Mouse (Mus musculus) mouse trophoblast stem cell (cell line): ENCODE data around the gene Sec16a.

Experiments used
- in situ Hi-C, 2 experiments: fragments of 300-500 bp; cut with MseI, MboI; formaldehyde crosslinking; loops; 2 replicates in 1 of 2; 3 replicates in 1 of 2; pipeline ENCODE4 v1.15.1; 2025

Sec16a gene

DNA sequence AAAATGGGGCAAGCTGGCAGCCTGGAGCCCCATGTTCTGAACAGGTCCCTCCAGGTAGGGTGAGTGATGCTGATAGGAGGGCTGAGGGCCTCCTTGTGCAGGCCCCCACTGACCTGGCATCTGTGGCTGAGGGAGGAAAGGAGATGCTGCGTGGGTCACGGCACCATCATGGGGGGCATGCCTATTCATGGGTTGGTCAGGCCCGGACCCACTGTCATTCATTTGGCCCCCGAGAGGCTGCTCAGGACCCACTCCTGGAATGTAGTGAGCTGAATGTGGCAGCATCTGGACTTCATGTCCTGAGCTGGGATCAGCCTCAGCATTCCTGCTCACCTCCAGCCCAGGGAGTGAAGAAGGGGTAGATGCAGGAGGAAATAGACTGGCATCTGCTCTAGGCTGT is 3.8 kb downstream of the Sec16a start:
- in situ Hi-C loops = no loop called here

DNA sequence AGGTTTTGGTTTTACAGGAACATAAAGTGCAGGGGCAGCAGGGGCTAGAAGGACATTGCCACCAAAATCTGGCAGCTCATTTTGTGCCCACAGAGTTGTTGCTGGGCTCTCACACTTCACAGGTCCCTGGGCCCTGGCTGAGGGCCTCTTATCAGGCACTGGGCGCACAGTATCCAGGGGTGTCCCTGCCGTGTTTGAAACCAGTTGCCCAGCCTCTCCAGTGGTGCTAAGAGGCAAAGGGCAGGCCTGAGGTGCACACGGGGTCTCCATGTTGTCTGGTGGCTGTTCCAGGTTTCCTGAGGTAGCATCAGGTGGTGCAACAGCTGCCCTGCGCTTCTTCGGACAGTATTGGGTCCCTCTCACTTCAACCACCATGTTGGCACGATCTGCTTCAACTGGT is 5.3 kb downstream of the Sec16a start:
- in situ Hi-C loops = no loop called here

DNA sequence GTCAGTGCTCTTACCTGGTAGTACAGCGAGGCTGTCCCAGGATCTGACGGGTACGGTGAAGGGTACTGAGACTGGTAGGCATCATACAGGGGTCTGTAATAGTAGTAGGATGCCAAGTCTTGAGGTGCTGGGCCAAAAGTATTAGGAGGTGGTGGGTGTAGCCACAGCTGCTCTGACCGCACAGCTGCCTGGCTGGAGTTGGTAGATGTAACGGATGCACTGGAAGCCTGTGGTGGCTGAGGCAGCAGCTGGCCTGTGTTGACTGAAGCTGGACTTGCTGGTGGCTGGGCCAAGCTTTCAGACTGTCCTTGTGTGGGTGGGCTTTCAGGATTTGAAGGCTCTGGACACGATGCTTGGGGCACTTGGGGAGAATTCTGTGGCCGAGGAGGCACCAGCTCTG is 6.6 kb downstream of the Sec16a start:
- in situ Hi-C loops = no loop called here

DNA sequence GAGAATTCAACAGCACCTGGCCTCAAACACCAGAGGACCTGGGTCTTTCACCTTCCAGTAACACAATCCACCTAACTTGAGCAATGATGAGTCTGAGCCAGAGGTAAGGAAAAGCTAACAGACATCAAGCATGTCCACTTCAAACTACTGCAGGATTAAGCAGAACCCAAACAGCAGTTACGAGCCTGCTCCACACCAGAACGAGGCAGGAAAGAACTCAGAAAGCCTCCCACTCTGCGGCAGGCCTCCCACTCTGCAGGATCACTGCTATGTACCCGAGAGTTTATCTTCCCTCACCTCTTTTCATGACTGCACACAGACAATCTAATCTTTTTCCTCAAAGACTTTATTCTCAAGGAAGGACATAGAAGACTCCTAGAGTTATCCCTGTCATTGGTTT is 7.8 kb downstream of the Sec16a start:
- in situ Hi-C loops = no loop called here

DNA sequence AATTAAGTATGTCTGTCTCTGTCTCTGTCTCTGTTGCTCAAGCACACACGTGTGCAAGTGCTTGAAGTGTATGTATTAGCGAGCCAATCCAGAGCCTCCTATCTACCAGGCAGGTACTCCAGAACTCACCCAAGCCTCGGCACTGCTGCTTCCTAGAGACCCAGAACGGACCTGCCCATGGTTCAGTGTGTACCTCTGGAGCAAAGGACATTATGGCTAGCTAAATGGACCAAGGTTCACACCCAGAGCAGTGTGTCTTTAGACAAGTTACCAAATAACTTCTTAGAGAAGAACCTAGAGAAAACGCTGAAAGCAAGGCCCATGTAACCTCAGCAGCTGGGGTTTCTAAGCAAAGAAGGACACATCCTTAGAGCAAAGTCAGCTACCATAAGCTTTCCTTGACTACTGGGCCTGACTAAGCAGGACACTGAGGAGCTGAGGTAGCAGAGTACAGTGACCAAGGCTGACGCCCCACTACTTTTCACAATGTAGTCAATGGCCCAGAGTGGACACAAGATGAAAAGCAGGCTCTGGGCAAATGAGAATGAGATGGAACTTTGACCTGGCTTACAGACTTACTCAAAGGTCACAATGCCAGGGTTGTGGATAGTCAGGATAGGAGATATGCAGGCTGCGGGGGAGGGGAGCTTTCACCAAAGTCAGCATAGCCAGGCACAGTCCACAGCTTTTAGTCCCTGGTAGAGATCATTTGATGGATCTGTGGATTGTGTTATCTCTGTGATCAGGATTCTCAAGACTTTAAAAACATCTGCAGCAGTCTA is 10.0 kb downstream of the Sec16a start:
- in situ Hi-C loops = no loop called here

DNA sequence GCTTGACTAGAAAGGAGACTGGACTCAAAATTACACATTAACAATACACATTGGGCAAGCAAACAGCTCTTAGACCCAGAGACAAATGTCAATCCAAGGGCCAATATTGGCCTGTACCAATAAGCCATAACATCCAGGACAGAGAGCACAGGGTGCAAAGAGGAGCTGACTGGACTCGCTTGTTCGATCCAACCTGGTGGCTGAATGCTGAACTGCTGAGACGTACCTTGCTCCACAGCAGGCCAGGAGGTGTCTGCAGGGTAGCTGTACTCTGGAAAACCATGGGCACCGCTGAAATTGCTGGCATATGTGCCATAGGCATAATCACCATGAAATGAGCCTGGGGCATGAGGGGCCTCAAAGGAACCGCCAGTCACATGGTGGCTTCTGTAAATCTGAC is 15.2 kb downstream of the Sec16a start:
- in situ Hi-C loops = no loop called here

DNA sequence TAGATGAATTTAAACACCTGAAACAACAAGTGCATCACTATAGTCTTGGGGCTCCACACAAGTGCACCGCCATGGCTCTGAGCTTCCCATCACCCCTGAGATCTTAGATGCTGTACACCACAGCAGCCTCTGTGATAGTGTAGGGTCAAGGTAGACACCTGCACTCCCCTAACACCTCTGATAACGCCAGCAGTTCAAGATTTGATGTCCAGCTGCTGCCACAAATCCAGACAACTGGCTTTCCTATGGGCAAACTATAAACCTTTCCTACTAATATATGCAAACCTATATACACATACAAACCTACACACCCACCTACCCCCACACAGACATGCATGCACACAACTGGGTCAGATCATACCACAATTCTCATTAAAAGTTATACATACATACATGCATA is 20.5 kb downstream of the Sec16a start:
- in situ Hi-C loops = no loop called here

DNA sequence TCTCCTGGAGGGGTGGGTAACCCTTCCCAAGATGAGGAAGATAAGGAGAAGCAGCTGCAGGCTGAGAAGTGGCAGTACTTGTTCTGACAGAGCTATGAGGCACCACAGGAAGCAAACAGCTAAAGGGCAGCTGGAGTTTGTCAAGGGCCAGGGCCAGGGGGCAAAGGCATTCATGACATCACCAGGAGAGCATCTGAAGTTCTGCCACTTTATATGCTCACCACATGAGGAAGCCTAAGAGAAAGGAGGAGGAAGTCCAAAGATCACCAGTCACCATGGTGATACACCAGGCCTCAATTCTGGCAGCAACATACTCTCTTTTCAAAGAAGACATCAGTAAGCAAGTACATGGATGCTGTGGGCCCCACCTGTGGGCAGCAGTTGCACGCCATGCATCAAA is 21.9 kb downstream of the Sec16a start:
- in situ Hi-C loops = no loop called here

DNA sequence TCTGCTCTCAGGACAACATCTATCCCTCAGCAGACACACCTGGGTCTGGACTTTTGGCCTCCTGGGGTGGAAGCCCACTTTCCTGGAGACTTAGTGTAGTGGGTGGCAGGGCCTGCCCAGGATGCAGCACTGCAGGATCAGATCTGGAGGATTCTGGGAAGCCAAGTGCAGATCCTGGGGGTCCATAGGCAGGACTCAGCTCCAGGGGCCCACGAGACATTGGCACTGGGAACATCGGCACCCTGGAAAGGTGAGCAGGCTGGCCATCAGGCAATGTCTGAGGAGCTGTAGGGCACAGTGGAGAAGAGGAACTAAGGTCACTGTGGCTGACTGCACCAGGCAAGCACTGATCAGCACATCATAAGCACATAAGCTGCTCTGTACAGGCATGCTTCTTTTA is 23.0 kb downstream of the Sec16a start:
- in situ Hi-C loops = no loop called here

DNA sequence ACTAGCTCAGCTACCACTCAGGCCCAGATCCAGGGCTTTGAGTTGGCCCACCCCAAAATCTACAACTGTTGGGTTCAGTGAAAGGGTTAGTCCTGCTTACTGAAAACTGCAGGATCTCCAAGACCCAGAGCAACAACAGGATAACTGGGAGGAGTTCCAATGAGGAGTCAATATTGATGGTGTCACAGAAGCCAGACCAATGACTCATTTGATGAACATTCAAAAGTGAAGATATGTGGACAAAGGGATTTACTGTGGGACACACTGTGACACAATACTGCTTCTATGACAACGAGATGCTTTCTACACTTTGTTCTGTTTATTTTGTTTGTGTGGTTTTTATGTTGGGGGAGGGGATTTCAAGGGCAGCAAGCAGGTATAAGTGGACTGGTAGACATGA is 26.9 kb downstream of the Sec16a start:
- in situ Hi-C loops = no loop called here

DNA sequence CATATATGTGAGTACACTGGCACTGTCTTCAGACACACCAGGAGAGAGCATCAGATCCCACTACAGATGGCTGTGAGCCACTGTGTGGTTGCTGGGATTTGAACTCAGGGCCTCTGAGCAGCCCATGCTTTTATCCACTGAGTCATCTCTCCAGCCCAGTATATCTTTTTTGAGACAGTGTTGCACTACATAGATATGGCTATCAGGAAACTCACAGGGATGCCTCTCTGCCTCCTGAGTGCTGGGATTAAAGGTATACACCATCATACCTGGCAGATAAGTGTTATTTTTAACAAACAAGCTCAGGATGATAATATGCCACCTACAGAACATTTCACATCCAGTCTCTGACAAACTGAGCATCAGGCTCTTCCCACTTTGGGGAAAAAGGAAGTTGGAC is 27.9 kb downstream of the Sec16a start:
- in situ Hi-C loops = no loop called here

DNA sequence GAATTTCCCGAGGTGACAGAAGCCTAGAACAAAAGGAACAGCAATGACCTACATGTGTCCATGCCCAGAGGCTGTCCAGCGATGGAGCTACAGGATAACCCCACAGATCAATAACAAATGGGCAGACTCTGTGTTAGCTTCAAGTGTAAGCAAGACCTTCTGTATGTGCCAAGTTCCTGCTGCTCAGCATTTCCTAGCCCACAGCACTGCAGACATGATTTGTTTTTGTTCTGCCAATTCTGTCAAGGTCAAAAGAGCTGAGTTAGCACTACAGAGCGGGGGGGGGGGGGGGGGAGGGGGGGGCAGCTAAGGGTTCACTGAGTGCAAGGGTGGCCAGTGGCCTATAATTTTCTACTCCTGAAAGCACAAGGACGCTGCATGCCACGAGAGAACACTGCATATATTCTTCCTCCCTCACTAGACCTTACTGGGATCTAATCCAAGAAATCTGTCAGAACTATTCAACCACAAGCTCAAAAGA is 34.0 kb downstream of the Sec16a start:
- in situ Hi-C loops = no loop called here

DNA sequence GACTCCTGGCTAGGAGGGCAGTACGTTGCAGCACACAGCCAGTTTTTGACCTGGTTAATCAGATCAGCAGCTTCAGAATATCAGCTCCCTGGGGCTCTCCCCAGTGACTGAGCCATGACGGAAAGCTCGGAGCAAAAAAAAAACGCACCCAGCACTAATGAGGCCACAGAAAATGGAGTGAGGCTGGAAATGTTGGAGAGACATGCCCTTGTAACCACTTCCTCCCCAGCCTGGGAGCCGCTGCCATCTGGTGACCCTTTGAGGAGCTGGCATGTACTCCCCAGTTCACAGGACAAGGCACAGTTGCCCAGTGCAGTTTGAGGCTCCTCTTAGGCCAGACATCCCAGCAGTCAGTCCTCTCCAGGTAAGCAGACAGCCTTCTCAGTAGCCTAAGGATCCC is 34.9 kb downstream of the Sec16a start:
- in situ Hi-C loops = no loop called here

DNA sequence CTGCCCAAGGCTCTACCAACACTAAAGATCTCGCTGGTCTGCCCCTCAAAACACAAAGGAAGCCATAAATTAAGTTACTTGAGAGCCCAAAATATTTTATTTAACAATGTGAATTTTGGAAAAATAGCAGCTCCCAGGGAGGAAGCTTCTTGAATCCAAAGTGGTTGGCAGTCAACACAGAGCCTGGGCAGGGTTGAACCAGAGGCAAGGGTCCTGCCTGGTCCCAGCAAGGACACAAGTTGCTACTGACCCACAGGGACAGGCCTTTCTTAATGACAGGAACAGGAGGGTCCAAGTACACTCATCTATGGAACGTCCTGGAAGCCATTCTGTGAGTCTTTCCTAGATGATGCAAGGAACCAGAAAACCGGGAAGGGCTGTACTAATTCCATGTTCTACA is 35.7 kb downstream of the Sec16a start:
- in situ Hi-C loops = no loop called here

DNA sequence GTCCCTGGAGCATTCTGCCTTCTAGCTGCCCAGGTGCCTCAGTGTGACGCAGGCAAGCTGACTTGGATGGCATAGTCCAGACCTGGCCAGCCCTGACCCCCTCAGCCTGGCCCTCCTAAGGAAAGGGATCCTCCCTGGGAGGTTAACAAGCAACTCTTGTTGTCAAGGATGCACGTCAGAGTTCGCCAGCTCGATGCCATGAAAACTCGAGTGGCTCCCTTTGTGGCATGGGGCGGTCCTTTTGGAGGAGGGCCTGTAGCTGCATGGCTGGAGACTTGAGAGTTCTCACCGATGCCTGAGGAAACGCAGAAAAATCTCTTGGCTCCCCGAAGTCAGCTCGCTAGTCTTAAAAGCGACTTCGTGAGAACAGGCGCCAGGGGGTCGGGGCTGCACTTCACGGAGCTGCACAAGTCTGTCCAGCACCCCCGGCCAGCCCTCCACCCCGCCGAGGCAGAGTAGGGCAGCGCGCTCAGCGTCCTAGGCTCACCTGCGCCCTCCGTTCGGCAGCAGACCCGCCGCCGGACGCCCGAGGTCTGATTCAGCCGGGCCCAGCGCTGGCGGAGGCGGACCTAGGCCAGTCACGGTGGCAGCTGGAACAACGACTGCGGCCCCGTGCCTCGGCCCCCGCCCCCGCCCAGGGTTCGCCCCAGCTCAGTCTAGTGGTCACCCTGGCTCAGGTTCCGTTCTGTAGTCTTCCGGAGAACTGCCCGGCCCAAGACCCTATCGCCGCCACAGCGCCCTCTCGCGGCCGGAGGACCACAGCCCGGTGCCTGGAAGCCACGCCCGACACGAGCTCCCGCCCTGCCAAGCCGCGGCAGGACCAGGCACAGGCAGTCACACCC is 36.3 kb downstream of the Sec16a start, which contains the start of gene Inpp5e:
Gene Inpp5e, minus strand, starts transcription at position 689 of the 842 bp plus-strand sequence.
- in situ Hi-C loops = no loop called here

DNA sequence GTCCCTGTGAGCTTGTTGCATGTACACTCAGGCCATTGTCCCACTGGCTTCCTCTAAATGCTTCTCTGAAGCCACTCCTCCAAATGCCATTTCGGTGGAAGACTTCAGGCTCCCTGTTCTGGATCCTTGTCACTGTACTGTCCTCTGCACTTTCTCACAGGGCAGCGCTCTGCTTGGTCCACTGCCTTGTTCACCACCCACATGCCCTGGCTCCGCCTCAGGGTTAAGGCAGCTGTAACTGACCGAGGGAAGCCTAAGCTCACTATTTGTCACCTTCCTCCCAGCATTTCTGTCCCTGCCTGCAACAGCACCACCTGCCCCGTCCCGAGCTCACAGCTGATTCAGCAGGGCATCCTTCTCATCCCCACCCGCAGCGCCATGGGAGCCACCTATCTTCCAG is 41.7 kb downstream of the Sec16a start:
- in situ Hi-C loops = no loop called here

DNA sequence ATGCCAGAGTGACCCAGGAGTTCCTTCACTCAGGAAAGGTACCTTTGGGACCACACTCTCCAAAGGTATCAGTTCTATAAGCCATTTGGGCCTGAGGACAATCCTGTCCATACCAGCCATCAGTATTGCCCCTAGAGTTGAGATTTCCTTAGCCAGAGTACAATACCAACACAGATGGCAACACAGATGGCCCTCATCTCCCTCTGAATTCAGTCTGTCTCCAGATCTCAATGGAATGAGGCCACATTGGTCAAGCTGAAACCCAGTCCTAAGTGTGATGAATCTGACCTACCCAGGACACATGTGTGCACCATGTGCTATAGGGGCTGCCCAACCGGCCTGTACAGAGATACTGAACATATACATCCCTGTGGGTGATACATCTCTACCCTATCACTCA is 42.8 kb downstream of the Sec16a start:
- in situ Hi-C loops = no loop called here

DNA sequence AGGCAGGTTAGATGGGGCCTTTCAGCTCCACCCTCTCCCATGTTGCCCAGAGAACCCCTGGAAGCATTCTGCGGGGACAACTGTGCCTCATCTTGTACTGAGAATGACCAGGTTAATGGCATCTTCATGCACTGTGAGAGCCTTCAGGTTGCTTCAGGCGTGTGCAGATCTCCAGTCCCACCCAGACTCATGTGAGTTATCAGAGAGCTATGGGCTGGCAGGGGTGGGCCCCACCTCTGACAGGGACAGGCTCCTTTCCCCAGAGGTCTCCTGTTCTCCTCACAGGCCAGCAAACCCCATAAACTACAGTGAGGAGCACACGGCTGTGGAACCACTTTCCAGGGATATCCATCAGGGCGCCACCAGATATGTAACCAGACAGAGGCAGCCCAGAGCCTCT is 44.0 kb downstream of the Sec16a start:
- in situ Hi-C loops = no loop called here

DNA sequence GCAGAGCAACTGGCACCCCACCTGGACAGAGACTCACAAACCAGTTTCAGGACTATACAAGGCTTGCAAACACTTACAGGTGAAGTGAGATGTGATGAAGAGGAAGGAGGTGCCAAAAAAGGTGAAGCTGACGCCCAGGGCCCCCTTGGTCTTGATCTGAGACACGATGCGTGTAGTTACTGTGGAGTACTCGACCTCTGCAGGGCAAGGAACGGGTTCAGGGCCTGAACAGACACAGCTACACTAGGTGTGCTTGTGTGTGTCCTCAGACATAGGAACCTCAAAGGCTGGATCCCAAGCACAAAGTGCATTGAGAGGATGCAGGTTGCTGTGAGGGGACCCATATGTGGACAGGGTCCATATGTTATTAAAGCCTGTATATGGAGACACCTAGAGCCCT is 44.7 kb downstream of the Sec16a start:
- in situ Hi-C loops = no loop called here

DNA sequence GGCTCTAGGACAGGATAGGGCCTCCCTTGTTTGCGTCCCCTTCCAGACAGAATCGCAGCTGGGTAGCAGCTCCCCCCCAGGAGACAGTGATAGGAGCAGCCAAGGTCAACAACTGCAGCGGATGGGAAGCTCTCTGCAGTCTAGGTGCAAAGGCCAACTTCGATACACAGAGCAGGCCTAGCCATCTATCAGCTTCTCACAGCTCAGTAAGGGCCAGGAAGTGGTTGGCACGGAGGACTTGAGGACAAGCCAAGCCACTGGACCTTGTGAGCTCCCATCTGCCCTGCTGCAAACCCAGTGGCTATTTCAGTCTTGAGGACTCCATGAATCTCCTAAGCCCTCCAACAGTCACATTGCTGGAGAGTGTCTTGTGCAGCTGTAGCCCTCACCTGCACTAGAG is 45.4 kb downstream of the Sec16a start:
- in situ Hi-C loops = no loop called here

DNA sequence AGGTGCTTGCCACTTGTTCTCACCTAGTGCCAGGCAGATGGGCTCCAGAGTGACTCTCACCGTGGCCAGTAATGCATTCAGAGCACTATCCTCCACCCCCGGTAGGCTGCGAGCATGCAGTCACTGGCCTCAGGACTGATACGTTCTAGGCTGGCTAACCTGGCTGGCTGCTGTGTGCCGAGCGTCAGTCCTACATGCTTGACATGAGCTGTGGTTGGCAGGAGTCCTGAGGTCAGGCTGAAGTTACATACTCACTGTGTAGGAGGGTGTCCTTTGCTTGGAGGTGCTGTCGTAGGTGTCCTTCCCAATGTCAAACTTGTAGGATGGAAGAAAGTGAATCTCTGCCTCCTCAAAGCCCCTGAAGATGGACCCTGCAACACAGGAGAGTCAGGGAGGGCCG is 46.0 kb downstream of the Sec16a start:
- in situ Hi-C loops = no loop called here

DNA sequence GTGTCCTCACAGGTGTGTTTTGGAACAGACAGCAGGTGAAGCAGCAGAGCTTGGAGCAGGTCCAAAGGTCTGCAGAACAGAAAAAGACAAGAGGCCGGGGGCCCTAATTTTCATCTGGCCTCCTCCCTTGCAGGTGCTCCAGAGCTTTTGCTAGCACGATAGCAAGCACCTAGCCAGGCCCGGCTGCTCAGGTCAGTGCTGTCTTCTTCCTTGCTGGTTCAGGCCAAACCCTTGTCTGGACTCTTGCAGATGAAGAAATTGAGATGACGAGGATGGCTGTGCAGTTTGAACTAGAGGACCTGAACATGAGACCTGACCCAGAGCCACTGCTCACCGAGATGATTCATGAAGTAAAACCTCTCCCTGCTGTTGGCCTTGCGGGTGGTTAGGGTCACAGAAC is 53.4 kb downstream of the Sec16a start:
- in situ Hi-C loops = no loop called here

DNA sequence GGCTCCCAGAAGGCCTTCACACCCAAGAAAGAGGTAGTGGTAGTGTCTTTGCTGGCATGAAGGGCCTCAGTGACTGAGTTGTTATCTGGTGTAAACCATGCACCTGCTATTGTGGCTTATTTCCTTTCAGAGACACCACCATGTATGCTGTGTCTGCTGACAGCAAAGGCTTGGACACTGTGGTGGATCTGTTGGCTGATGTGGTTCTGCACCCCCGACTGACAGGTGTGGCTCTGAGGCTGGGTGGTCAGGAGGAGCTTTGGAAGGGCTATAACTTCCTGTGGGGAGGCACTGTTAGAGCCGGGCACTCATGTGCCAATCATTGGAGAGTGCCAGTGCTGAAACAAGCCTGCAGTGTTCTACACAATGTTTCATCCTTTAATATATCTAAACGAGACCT is 54.1 kb downstream of the Sec16a start:
- in situ Hi-C loops = no loop called here
